Mouse (Mus musculus) activated CD4-positive, CD25-positive, alpha-beta regulatory T cell (primary cell): ENCODE data around the gene Vmn1r36. TPM values are rescaled to one million over a fixed set of nuclear protein-coding genes. Genes with fewer than 3 reads are reported as not detected.

Experiments
- polyA plus RNA-seq, 2 experiments: library from polyadenylated mRNA; unstranded; fragments of 100-300 nt; shearing (Covaris generic); gene quantifications; one replicate each; pipeline ENCODE4 v1.2.1; 2017

Vmn1r36 gene
- polyA plus RNA-seq = not detected

DNA sequence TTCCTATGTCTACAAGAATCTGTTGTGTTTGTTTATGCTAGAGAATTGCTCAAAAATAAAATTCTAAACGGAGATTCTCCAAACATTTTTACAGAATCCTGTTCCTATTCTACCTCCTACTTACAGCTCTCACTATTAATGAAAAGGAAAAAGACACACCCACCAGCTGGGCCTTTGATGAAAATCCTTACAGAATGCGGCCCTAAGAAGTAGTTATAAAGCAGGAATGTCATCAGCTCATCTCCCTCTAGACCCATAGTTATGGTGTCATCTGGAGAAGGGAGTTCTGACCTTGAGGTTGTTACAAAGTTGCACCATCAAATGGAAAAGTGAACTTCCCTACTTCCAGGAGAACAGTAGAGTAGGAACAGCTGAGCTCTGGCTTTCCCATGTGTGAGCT is at the start of gene Vmn1r36:
TSS of gene Vmn1r36 (minus strand) at position 101 of the 400 bp plus-strand sequence.

DNA sequence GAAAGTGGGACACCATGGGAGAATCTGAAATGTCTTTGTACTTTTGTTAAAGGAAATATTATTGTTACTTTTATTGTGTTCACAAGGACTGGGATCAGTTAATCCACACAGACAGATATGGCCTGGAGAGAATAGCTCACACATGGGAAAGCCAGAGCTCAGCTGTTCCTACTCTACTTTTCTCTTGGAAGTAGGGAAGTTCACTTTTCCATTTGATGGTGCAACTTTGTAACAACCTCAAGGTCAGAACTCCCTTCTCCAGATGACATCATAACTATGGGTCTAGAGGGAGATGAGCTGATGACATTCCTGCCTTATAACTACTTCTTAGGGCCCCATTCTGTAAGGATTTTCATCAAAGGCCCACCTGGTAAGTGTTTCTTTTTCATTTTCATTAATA is 10.1 kb upstream of the Vmn1r36 start, which contains the start of gene Vmn1r37:
TSS of gene Vmn1r37 (plus strand) at position 301 of the 400 bp plus-strand sequence.

DNA sequence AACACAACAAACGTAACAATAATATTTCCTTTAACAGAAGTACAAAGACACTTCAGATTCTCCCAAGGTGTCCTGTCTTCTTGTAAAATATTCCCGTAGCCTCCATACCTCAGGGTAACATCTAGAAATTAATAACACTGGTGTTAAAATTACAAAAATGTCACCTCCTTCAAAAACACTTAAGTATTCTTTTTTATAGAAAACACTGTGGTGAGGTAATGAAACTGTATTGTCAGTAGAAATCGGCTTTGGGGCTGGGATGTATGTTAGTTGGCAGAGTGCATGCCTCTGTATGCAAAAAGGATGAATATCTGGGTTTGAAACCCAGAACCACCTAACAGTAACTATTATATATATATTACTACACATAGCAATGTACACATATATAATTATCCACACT is 33.2 kb downstream of the Vmn1r36 start, which contains the start of gene Vmn1r35:
TSS of gene Vmn1r35 (minus strand) at position 101 of the 400 bp plus-strand sequence.

Other genes with a start within 250 kb of the Vmn1r36 start
- 10 to 100 TPM; 34.7 to 35.9 TPM for gene Mad2l1, start 183.8 kb downstream of the Vmn1r36 start, polyA plus RNA-seq
- under 1 TPM in 1 of 2 experiments, not detected in 1; 0.23 TPM for gene Vmn1r32, start 159.1 kb downstream of the Vmn1r36 start, polyA plus RNA-seq
- not detected for gene Vmn1r33, start 100.9 kb downstream of the Vmn1r36 start, polyA plus RNA-seq
- gene Vmn1r34, start 75.3 kb downstream of the Vmn1r36 start, polyA plus RNA-seq = not detected
- gene Vmn1r35, start 33.3 kb downstream of the Vmn1r36 start, polyA plus RNA-seq = not detected
- gene Vmn1r37, start 10.2 kb upstream of the Vmn1r36 start, polyA plus RNA-seq = not detected
- not detected for gene Vmn1r38, start 63.5 kb upstream of the Vmn1r36 start, polyA plus RNA-seq
- gene Vmn1r39, start 91.4 kb upstream of the Vmn1r36 start, polyA plus RNA-seq = not detected
- 10 to 100 TPM; 26.7 to 28.8 TPM for gene Gng12, start 177.2 kb upstream of the Vmn1r36 start, polyA plus RNA-seq